Mouse (Mus musculus) embryonic facial prominence, embryonic 11.5 days (tissue): ENCODE measurements around the gene Ntf3. TPM values are rescaled to one million over a fixed set of nuclear protein-coding genes. Genes with fewer than 3 reads are reported as not detected.
A peak's percentile ranks its signal among the peaks of the same experiment; 100 is the strongest.

ENCODE experiments used
- ATAC-seq: fragments of 200-750 bp; cut with Nextera tagmentation; replicated peaks from 2 replicates; pipeline ENCODE4 v1.8.0; 2017; ENCODE audit warnings: low read depth; ENCODE audit not compliant: insufficient number of reproducible peaks, low FRiP score, low TSS enrichment
- DNase-seq: peaks from one replicate; pipeline ENCODE4 v3.0.0-alpha.2; 2015; ENCODE audit warnings: low spot score
- H3K27ac ChIP-seq: fragments of 300-500 bp; sonication (generic); replicated peaks from 2 replicates; pipeline ENCODE4 v1.5.1; 2014; ENCODE audit warnings: mild to moderate bottlenecking, low read depth, low read length, control low read depth
- H3K27me3 ChIP-seq: fragments of 300-500 bp; sonication (generic); 2 replicates; pipeline ENCODE4 v1.6.1; 2014; ENCODE audit warnings: mild to moderate bottlenecking, low read length, moderate library complexity, mixed read lengths; ENCODE audit not compliant: control insufficient read depth, insufficient read depth
- H3K36me3 ChIP-seq: fragments of 300-500 bp; sonication (generic); replicated peaks from 2 replicates; pipeline ENCODE4 v1.6.1; 2014; ENCODE audit warnings: low read depth, mild to moderate bottlenecking, low read length, moderate library complexity, mixed read lengths; ENCODE audit not compliant: control insufficient read depth, insufficient read depth
- H3K4me1 ChIP-seq: fragments of 300-500 bp; sonication (generic); 2 replicates; pipeline ENCODE4 v1.6.1; 2014; ENCODE audit warnings: low read length, mixed read lengths; ENCODE audit not compliant: control insufficient read depth, insufficient read depth
- H3K4me2 ChIP-seq: fragments of 300-500 bp; sonication (generic); 2 replicates; pipeline ENCODE4 v1.6.1; 2014; ENCODE audit warnings: low read depth, mild to moderate bottlenecking, control low read depth, low read length, moderate library complexity
- H3K4me3 ChIP-seq: fragments of 300-500 bp; sonication (generic); 2 replicates; pipeline ENCODE4 v1.5.1; 2014; ENCODE audit warnings: low read depth, low read length, control low read depth
- H3K9ac ChIP-seq: fragments of 300-500 bp; sonication (generic); replicated peaks from 2 replicates; pipeline ENCODE4 v1.6.1; 2014; ENCODE audit warnings: mild to moderate bottlenecking, control low read depth, low read length
- H3K9me3 ChIP-seq: fragments of 300-500 bp; sonication (generic); replicated peaks from 2 replicates; pipeline ENCODE4 v1.6.1; 2016; ENCODE audit warnings: mild to moderate bottlenecking, low read length, inconsistent platforms, mixed read lengths; ENCODE audit not compliant: control insufficient read depth
- whole genome bisulfite sequencing: fragments of 180-500 bp; shearing (Covaris S2); extraction: QIAGEN DNeasy Blood & Tissue Kit; methylation state at CpG from one replicate; pipeline ENCODE4 v1.1.7; 2014; 5-methylcytosine and 5-hydroxymethylcytosine counted together
- polyA plus RNA-seq: library from polyadenylated mRNA; unstranded; fragments of >200 nt; fragmentation: Nextera tagmentation; extraction: Ambion mirVana; gene quantifications from 2 replicates; pipeline ENCODE4 v1.2.1, GENCODE M21; 2014

Gene Ntf3
- polyA plus RNA-seq = 26.7 and 28.0 TPM in 2 replicates

- H3K27me3 ChIP-seq = no peaks in the 10 kb centered on the region
Measured at GRCm38 (mm10) chr6:126166548-126167207, at the start of gene Ntf3. Gene Ntf3 (minus strand): TSS chr6:126166910.

DNA sequence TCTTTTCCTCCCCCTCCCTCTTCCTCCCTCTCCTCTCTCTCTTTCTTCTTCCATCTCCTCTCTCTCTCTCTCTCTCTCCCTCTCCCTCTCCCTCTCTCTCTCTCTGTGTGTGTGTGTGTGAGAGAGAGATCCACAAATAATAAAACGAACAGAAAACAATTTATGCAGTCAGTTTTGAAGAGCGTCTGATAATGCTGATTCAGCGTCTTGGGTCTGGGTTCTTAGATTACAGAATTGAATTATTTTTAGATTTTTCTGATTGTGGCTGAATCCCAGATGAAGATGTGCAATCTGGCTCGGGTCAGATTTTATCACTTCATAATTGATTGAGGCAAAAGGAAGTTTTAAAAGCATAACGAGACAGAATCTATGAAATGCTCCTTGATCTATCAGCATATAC is 46.6 kb upstream of the Ntf3 start:
- no peak for DNase-seq
- 76% methylated on average over 5 of the region's 5 CpGs for WGBS
- Histone ChIP-seq H3K4me1 (no peaks in the 10 kb centered on the region), H3K9me3 (no peaks in the 10 kb centered on the region), H3K36me3 (no peaks in the 10 kb centered on the region), H3K9ac (no peak overlapping the region), H3K4me2 (no peak overlapping the region), H3K27ac (no peak overlapping the region), H3K27me3 (no peaks in the 10 kb centered on the region), H3K4me3 (no peak overlapping the region)
- no peak for ATAC-seq

More at GRCm38 (mm10) chr6:126166548-126167207, at the start of gene Ntf3:
- no peaks in the 10 kb centered on the region for H3K4me1 ChIP-seq
- ATAC-seq (peak; percentile 61), DNase-seq (peak; percentile 86)
- H3K36me3 ChIP-seq = no peaks in the 10 kb centered on the region
- WGBS = under 1% methylated on average over 27 of the region's 27 CpGs
- H3K9ac ChIP-seq = peak within 1 kb of the TSS; percentile 50
- peak within 1 kb of the TSS; percentile 61 for H3K4me3 ChIP-seq
- H3K4me2 ChIP-seq = peak within 1 kb of the TSS; percentile 52
- H3K9me3 ChIP-seq = no peaks in the 10 kb centered on the region
- H3K27ac ChIP-seq = peak within 1 kb of the TSS; percentile 79

DNA sequence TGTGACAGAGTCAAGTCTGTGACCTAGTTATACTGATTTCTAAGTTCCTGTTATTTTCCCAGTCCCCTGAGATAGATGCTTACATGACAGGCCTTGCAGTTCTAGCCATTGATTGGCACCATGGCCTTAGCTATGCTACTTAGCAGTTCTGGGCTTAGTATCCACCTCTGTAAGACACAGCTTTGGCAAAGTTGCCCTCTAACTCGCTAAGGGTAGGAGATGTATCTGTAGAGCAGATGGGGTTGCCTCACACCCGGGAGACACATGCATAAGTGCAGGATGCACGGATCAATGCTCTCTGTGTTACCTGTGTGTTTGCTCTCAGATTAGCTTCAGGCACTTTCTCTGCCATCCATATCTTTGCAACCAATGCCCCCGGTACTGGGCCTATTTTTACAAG is 36.7 kb upstream of the Ntf3 start:
- no peak overlapping the region for H3K4me2 ChIP-seq
- no peaks in the 10 kb centered on the region for H3K9me3 ChIP-seq
- H3K27ac ChIP-seq = no peak overlapping the region
- H3K4me3 ChIP-seq = no peak overlapping the region
- no peaks in the 10 kb centered on the region for H3K4me1 ChIP-seq
- 80% methylated on average over 4 of the region's 4 CpGs for WGBS
- H3K9ac ChIP-seq = no peak overlapping the region
- H3K36me3 ChIP-seq = no peaks in the 10 kb centered on the region
- no peak for DNase-seq
- ATAC-seq = no peak
- no peaks in the 10 kb centered on the region for H3K27me3 ChIP-seq

DNA sequence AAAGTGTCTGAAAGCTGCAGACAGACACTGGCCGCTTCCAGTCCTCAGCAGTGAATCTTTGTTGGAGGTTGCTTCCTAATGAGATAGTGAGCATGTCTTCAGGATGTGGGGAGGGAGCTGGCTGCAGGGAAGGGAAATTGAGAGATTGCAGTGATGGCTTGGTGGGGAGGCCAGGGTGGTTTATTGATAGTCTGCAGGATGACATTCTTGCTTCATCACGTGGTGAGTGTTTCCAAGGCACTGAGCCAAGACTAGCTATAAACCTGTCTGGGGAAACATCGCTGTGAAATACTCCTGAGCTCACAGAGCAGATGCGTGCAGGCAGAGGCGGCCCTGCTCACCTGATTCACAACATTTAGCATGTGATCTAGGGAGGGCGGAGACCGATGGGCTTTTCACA is 36.2 kb upstream of the Ntf3 start:
- no peaks in the 10 kb centered on the region for H3K36me3 ChIP-seq
- no peaks in the 10 kb centered on the region for H3K9me3 ChIP-seq
- H3K27me3 ChIP-seq = no peaks in the 10 kb centered on the region
- H3K4me1 ChIP-seq = no peaks in the 10 kb centered on the region
- H3K27ac ChIP-seq = no peak overlapping the region
- H3K4me3 ChIP-seq = no peak overlapping the region
- H3K9ac ChIP-seq = no peak overlapping the region
- ATAC-seq (no peak), DNase-seq (no peak)
- no peak overlapping the region for H3K4me2 ChIP-seq
- 76% methylated on average over 7 of the region's 7 CpGs for WGBS

DNA sequence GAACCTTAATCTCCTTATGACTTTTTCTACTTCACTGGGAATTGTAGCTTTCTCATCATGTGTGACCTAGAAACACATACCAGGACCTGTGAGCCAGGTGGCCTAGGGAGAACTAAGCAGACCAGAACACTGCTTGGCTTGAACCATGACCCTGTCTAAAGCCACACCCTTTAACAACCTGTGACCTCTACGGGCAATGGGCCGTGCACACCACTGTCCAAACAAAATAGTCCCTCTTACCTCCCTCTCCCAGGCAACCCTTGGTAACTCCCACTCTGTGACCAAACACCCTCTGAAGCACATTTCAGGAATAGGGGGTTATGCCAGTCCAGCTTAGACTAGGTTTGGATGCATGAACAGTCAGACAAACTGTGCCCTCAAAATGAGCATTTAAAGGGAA is 35.0 kb upstream of the Ntf3 start:
- Histone ChIP-seq H3K4me1 (no peaks in the 10 kb centered on the region), H3K36me3 (no peaks in the 10 kb centered on the region), H3K9me3 (no peaks in the 10 kb centered on the region), H3K4me3 (no peak overlapping the region), H3K27ac (no peak overlapping the region), H3K4me2 (no peak overlapping the region), H3K9ac (no peak overlapping the region), H3K27me3 (no peaks in the 10 kb centered on the region)
- 71% methylated on average over 2 of the region's 2 CpGs for WGBS
- ATAC-seq (no peak), DNase-seq (no peak)

DNA sequence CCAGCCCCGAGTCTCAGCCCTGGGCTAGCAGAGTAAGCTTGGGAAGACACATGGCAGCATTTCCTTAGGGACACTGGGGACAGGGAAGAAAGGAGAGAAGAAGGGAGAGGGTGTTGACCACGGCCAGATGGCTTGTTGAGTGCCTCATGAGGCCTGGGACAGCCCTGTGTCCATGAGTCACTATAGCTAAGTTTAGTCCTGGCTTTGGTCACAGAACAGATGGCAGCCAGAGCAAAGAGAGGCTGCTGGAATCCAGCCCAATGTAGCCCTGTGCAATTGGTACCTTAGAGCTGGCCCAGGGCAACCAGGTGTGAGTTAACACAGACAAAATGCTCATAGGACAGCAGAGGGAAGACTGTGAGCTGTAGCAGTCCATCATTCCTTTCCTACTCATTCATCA is 33.2 kb upstream of the Ntf3 start:
- 67% methylated on average over 2 of the region's 2 CpGs for WGBS
- no peak for DNase-seq
- H3K4me2 ChIP-seq = no peak overlapping the region

GRCm38 (mm10) chr6:126194760-126195159 is 28.1 kb upstream of the Ntf3 start:
- no peaks in the 10 kb centered on the region for H3K36me3 ChIP-seq
- WGBS = 80% methylated on average over 4 of the region's 4 CpGs
- H3K4me1 ChIP-seq = no peaks in the 10 kb centered on the region
- no peaks in the 10 kb centered on the region for H3K9me3 ChIP-seq
- no peak overlapping the region for H3K9ac ChIP-seq
- H3K4me2 ChIP-seq = no peak overlapping the region
- no peaks in the 10 kb centered on the region for H3K27me3 ChIP-seq
- no peak overlapping the region for H3K27ac ChIP-seq
- ATAC-seq (no peak), DNase-seq (no peak)
- H3K4me3 ChIP-seq = no peak overlapping the region

More for the DNA sequence above, 33.2 kb upstream of the Ntf3 start:
- Histone ChIP-seq H3K4me3 (no peak overlapping the region), H3K4me1 (no peaks in the 10 kb centered on the region), H3K27ac (no peak overlapping the region), H3K9me3 (no peaks in the 10 kb centered on the region), H3K36me3 (no peaks in the 10 kb centered on the region), H3K9ac (no peak overlapping the region), H3K27me3 (no peaks in the 10 kb centered on the region)
- no peak for ATAC-seq

DNA sequence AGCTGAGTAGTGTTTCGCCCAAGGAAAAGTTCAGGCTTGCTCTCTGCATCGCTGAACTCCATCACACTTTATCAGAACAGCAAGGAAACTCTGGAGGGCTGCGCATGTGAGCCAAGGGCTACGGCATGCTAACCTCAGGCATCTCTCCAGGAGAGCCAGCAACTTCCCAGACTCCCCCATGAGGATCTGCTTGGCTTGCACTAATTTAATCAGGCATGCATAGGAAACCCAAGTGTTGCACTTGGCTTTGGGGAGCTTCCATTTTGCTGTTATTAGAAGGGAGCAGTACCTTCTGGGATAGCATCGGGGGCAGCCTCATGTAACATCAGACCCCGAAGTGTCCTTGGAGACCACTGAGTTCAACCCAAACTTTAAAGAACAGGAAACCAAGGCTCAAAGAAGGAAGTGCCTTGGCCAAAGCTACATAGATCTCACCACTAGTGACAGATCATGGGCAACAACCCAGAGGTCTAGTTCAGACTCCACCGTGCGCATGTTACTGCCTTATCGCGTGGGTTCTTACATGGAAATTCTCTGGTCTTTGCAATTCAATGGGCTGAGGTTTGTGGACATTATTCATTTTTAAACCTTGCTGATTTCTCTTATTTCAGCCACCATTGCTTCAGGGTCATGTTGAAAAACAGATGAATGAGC is 23.6 kb upstream of the Ntf3 start:
- H3K9ac ChIP-seq = no peak overlapping the region
- WGBS = 92% methylated on average over 10 of the region's 10 CpGs
- H3K9me3 ChIP-seq = no peaks in the 10 kb centered on the region
- H3K27me3 ChIP-seq = no peaks in the 10 kb centered on the region
- ATAC-seq (no peak), DNase-seq (no peak)
- no peaks in the 10 kb centered on the region for H3K4me1 ChIP-seq
- H3K36me3 ChIP-seq = no peaks in the 10 kb centered on the region
- no peak overlapping the region for H3K4me3 ChIP-seq
- no peak overlapping the region for H3K27ac ChIP-seq
- no peak overlapping the region for H3K4me2 ChIP-seq
